Mouse (Mus musculus): Measurements from ENCODE around the gene Nptxr.

Nptxr gene

GRCm38 (mm10) chr15:79793076-79793475 is 11.5 kb downstream of the Nptxr start:
- in situ Hi-C loops (cut with MboI; ENCODE audit: unreplicated experiment in 2 of 2), result loop anchor here in 1 of 2 experiments (25.0 kb wide), 1 partner anchor 619 kb away; no protein-coding TSS in a partner anchor

GRCm38 (mm10) chr15:79792455-79792854 is 12.1 kb downstream of the Nptxr start:
- in situ Hi-C loops (cut with MboI; ENCODE audit: unreplicated experiment in 2 of 2), result loop anchor here in 1 of 2 experiments (25.0 kb wide), 1 partner anchor 620 kb away; no protein-coding TSS in a partner anchor

GRCm38 (mm10) chr15:79791502-79791901 is 13.1 kb downstream of the Nptxr start:
- in situ Hi-C loops (cut with MboI; ENCODE audit: unreplicated experiment in 2 of 2), result loop anchor here in 1 of 2 experiments (25.0 kb wide), 1 partner anchor 621 kb away; no protein-coding TSS in a partner anchor

- in situ Hi-C loops (cut with MboI; ENCODE audit: unreplicated experiment in 2 of 2), result loop anchor here in 1 of 2 experiments (25.0 kb wide), 1 partner anchor 621 kb away; no protein-coding TSS in a partner anchor
Observed at GRCm38 (mm10) chr15:79790905-79791304, 13.7 kb downstream of the Nptxr start.

- in situ Hi-C loops (cut with MboI; ENCODE audit: unreplicated experiment in 2 of 2), result loop anchor here in 1 of 2 experiments (25.0 kb wide), 1 partner anchor 622 kb away; no protein-coding TSS in a partner anchor
Observed at GRCm38 (mm10) chr15:79790111-79790510, 14.5 kb downstream of the Nptxr start.

GRCm38 (mm10) chr15:79787815-79788214 is 16.8 kb downstream of the Nptxr start:
- in situ Hi-C loops (cut with MboI; ENCODE audit: unreplicated experiment in 2 of 2), result loop anchor here in 1 of 2 experiments (25.0 kb wide), 1 partner anchor 624 kb away; no protein-coding TSS in a partner anchor

- in situ Hi-C loops (cut with MboI; ENCODE audit: unreplicated experiment in 2 of 2), result loop anchor here in 1 of 2 experiments (25.0 kb wide), 1 partner anchor 627 kb away; no protein-coding TSS in a partner anchor
Observed at GRCm38 (mm10) chr15:79785056-79785455, 19.5 kb downstream of the Nptxr start.

- in situ Hi-C loops (cut with MboI; ENCODE audit: unreplicated experiment in 2 of 2), result loop anchor here in 1 of 2 experiments (25.0 kb wide), 1 partner anchor 635 kb away; no protein-coding TSS in a partner anchor
Observed at GRCm38 (mm10) chr15:79777749-79778148, 26.8 kb downstream of the Nptxr start, which contains the start of gene Dnal4. Dnal4 (minus strand) TSS chr15:79777849.

GRCm38 (mm10) chr15:79775662-79776061 is 28.9 kb downstream of the Nptxr start:
- in situ Hi-C loops (cut with MboI; ENCODE audit: unreplicated experiment in 2 of 2), result loop anchor here in 1 of 2 experiments (25.0 kb wide), 1 partner anchor 637 kb away; no protein-coding TSS in a partner anchor

- in situ Hi-C loops (cut with MboI; ENCODE audit: unreplicated experiment in 2 of 2), result loop anchor here in 1 of 2 experiments (25.0 kb wide), 1 partner anchor 638 kb away; no protein-coding TSS in a partner anchor
Observed at GRCm38 (mm10) chr15:79774117-79775027, 30.2 kb downstream of the Nptxr start.

- in situ Hi-C loops (cut with MboI; ENCODE audit: unreplicated experiment in 2 of 2), result no loop called here
Observed at GRCm38 (mm10) chr15:79770629-79771240, 33.8 kb downstream of the Nptxr start.

- in situ Hi-C loops (cut with MboI; ENCODE audit: unreplicated experiment in 2 of 2), result no loop called here
Observed at GRCm38 (mm10) chr15:79768302-79768701, 36.3 kb downstream of the Nptxr start.

GRCm38 (mm10) chr15:79767327-79767961 is 37.1 kb downstream of the Nptxr start:
- in situ Hi-C loops (cut with MboI; ENCODE audit: unreplicated experiment in 2 of 2), result no loop called here

- in situ Hi-C loops (cut with MboI; ENCODE audit: unreplicated experiment in 2 of 2), result no loop called here
Observed at GRCm38 (mm10) chr15:79766586-79767071, 37.9 kb downstream of the Nptxr start.

GRCm38 (mm10) chr15:79766168-79766567 is 38.4 kb downstream of the Nptxr start:
- in situ Hi-C loops (cut with MboI; ENCODE audit: unreplicated experiment in 2 of 2), result no loop called here

- in situ Hi-C loops (cut with MboI; ENCODE audit: unreplicated experiment in 2 of 2), result no loop called here
Observed at GRCm38 (mm10) chr15:79765361-79765760, 39.2 kb downstream of the Nptxr start.

GRCm38 (mm10) chr15:79764539-79765267 is 39.9 kb downstream of the Nptxr start:
- in situ Hi-C loops (cut with MboI; ENCODE audit: unreplicated experiment in 2 of 2), result no loop called here

- in situ Hi-C loops (cut with MboI; ENCODE audit: unreplicated experiment in 2 of 2), result no loop called here
Observed at GRCm38 (mm10) chr15:79763601-79764246, 40.8 kb downstream of the Nptxr start.

- in situ Hi-C loops (cut with MboI; ENCODE audit: unreplicated experiment in 2 of 2), result no loop called here
Observed at GRCm38 (mm10) chr15:79763001-79763400, 41.6 kb downstream of the Nptxr start.

Data from v-Abl transformed pro-B cells (cell line).